Mouse (Mus musculus) spleen, adult 18-20 months (tissue): Measurements from ENCODE around the gene Cct7.

Experiments
- DNase-seq, 2 experiments: peaks; one replicate each; pipeline ENCODE4 v3.0.0; 2022; ENCODE audit warnings: mixed read lengths in 2 of 2

Gene Cct7

GRCm38 (mm10) chr6:85504908-85505307, 53.6 kb downstream of the Cct7 start:
- DNase-seq: no peak

- DNase-seq: no peak
Observed at GRCm38 (mm10) chr6:85508602-85509001, 57.3 kb downstream of the Cct7 start.

DNA sequence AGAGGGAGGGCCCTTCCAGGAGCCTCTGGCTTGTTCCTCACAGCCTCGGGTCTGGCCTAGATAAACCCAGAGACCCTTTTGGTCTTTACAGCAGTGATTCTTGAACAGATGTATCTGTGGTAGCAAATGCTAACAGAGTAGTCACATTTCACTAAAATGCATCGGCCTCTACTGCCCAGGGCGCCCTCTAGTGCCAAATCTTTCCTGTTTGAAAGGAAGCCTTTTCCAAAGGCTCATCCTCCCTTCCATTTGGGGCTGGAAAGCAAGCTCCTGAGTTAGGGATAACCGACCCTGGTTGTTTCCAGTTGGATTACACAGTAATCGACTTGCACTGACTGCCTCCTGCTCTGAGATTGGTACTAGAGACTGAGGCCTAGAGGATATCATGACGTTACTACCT, 59.2 kb downstream of the Cct7 start:
- peak in 1 of 2 experiments; percentile 7 for DNase-seq

GRCm38 (mm10) chr6:85511286-85512055, 60.2 kb downstream of the Cct7 start:
- no peak for DNase-seq

GRCm38 (mm10) chr6:85512056-85512440, 60.7 kb downstream of the Cct7 start:
- DNase-seq: no peak

- no peak for DNase-seq
Observed at GRCm38 (mm10) chr6:85512577-85513530, 61.5 kb downstream of the Cct7 start.

GRCm38 (mm10) chr6:85513531-85513910, 62.2 kb downstream of the Cct7 start, which contains the start of gene Egr4:
Gene Egr4, minus strand, starts transcription at chr6:85513589.
- DNase-seq: peak in 1 of 2 experiments; percentile 3

- DNase-seq: no peak
Observed at GRCm38 (mm10) chr6:85515941-85516340, 64.6 kb downstream of the Cct7 start.
